Mouse (Mus musculus) kidney, embryonic 14.5 days (tissue): Measurements from ENCODE around the gene Sergef. TPM values are rescaled to one million over a fixed set of nuclear protein-coding genes. Genes with fewer than 3 reads are reported as not detected.

Experiments
- ATAC-seq: fragments of 200-750 bp; cut with Nextera tagmentation; 2 replicates; pipeline ENCODE4 v1.8.0; 2017; ENCODE audit warnings: moderate number of reproducible peaks, mild to moderate bottlenecking, moderate TSS enrichment, moderate library complexity; ENCODE audit not compliant: low FRiP score, low TSS enrichment
- H3K27ac ChIP-seq: fragments of 300-500 bp; sonication (generic); 2 replicates; pipeline ENCODE4 v1.5.1; 2014; ENCODE audit warnings: low read depth, mild to moderate bottlenecking, low read length, moderate library complexity, mixed read lengths
- H3K27me3 ChIP-seq: fragments of 300-500 bp; sonication (generic); 2 replicates; pipeline ENCODE4 v1.6.1; 2014; ENCODE audit warnings: mild to moderate bottlenecking, low read length; ENCODE audit not compliant: control insufficient read depth, insufficient read depth
- H3K36me3 ChIP-seq: fragments of 300-500 bp; sonication (generic); 2 replicates; pipeline ENCODE4 v1.6.1; 2014; ENCODE audit warnings: low read length, mixed read lengths; ENCODE audit not compliant: control insufficient read depth, insufficient read depth
- H3K4me1 ChIP-seq: fragments of 300-500 bp; sonication (generic); 2 replicates; pipeline ENCODE4 v1.6.1; 2014; ENCODE audit warnings: low read length, mixed read lengths; ENCODE audit not compliant: control insufficient read depth, insufficient read depth
- H3K4me2 ChIP-seq: fragments of 300-500 bp; sonication (generic); replicated peaks from 2 replicates; pipeline ENCODE4 v1.6.1; 2014; ENCODE audit warnings: low read depth, mild to moderate bottlenecking, low read length
- H3K4me3 ChIP-seq: fragments of 300-500 bp; sonication (generic); 2 replicates; pipeline ENCODE4 v1.5.1; 2014; ENCODE audit warnings: mild to moderate bottlenecking, low read length
- H3K9ac ChIP-seq: fragments of 300-500 bp; sonication (generic); 2 replicates; pipeline ENCODE4 v1.6.1; 2014; ENCODE audit warnings: low read depth, mild to moderate bottlenecking, low read length, moderate library complexity
- H3K9me3 ChIP-seq: fragments of 300-500 bp; sonication (generic); 2 replicates; pipeline ENCODE4 v1.6.1; 2016; ENCODE audit warnings: low read length; ENCODE audit not compliant: control insufficient read depth
- WGBS: fragments of 180-500 bp; shearing (Covaris S2); extraction: QIAGEN DNeasy Blood & Tissue Kit; methylation state at CpG from one replicate; pipeline ENCODE4 v1.1.7; 2014; 5-methylcytosine and 5-hydroxymethylcytosine counted together
- polyA plus RNA-seq: library from polyadenylated mRNA; unstranded; fragments of >200 nt; fragmentation: Nextera tagmentation; extraction: Ambion mirVana; gene quantifications from 2 replicates; pipeline ENCODE4 v1.2.1, GENCODE M21; 2014

Sergef gene
- polyA plus RNA-seq, 1 experiment from 2014 or later = 15.7 TPM

DNA sequence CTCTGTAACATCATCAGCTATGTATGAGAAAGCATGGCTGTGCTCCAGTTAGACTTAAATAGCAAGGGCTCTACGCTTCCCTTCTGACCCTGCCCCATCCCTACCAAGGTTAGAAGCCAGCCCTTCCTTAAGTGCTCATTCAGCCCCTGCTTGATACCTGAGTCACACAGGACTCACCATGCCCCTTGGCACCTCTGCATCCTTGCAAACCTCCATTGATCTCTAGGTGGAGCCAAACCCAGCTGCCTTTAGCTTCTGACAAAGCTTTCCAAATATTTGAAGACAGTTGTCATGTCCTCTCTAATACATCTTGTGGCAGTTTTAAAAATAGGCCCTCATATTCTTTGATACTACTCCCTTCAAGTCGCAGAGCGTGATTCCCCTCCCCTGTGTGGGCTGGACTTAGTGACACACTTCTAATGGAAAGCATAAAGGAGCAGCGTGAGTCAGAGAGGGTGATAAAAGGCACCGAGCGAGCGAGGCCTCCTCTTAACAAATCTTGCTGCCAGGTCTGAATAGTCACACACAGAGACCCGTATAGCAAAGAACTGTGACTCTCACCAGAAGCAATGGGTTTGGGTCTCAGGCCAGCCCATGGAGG lies 11.1 kb downstream of the Sergef start:
- no peak overlapping the region for H3K27ac ChIP-seq
- no peaks in the 10 kb centered on the region for H3K27me3 ChIP-seq
- H3K9ac ChIP-seq = no peak overlapping the region
- no peaks in the 10 kb centered on the region for H3K9me3 ChIP-seq
- ATAC-seq = no peak
- H3K4me3 ChIP-seq = no peak overlapping the region
- H3K4me2 ChIP-seq = no peak overlapping the region
- no peaks in the 10 kb centered on the region for H3K4me1 ChIP-seq
- WGBS = 68% methylated on average over 8 of the region's 8 CpGs
- no peaks in the 10 kb centered on the region for H3K36me3 ChIP-seq

DNA sequence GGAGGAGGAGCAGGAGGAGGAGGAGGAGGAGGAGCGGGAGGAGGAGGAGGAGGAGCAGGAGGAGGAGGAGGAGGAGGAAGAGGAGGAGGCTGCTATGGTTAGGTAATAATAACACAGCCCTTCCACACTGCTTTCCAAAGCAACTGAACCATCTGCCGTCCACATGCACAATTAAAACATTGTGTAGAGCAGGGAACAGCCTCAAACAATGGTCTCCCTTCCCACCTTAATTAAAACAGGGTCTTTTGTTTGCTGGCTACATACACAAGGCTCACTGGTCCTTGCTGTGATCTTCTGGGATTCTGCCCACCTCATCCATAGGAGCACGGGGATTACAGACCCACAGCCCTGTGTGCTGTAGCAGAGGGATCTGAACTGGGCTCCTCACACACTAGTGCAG lies 15.6 kb downstream of the Sergef start:
- no peak overlapping the region for H3K9ac ChIP-seq
- no peaks in the 10 kb centered on the region for H3K27me3 ChIP-seq
- WGBS = 79% methylated on average over 2 of the region's 3 CpGs
- peaks cover 1% of the 10 kb centered on the region; the same call in 1 of the 2 replicates for H3K36me3 ChIP-seq
- no peak overlapping the region for H3K4me3 ChIP-seq
- no peaks in the 10 kb centered on the region for H3K4me1 ChIP-seq
- no peak for ATAC-seq
- no peak overlapping the region for H3K4me2 ChIP-seq
- H3K27ac ChIP-seq = no peak overlapping the region
- H3K9me3 ChIP-seq = no peaks in the 10 kb centered on the region

DNA sequence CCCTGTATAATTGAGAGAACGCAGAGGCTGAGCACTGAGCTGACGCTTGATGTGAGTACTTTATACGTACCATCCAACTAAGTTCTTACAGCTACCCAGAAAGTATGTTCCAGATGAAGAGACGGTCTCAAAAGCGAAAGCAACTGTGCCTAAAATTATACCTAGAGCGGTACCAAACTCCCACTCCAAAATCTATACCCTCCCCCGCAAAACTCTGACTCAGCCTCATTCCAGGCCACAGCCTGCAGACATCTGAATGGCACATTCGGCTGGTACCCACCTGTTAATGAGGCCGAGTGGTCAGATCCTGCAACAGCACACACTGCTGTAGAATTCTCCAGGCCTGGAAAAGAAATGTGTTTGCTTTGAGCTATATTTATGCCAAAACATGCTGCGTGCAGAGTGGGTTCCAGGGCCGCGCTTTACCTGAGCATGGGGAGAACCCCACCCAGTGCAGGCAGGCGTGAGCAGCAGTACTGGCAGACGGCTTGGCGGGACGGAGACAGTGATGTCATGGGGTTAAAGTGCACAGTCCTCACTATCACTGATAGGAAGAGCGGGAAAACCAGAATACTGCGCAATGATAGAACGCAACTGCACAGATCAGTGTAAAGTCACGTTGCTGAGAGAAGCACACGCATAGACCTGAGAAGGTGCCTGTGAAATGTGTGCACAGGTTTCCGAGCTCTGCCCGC lies 21.0 kb downstream of the Sergef start:
- Histone ChIP-seq H3K27ac (no peak overlapping the region), H3K9ac (no peak overlapping the region), H3K4me3 (no peak overlapping the region), H3K36me3 (peaks cover 3% of the 10 kb centered on the region; the same call in 1 of the 2 replicates), H3K27me3 (no peaks in the 10 kb centered on the region), H3K4me2 (no peak overlapping the region), H3K4me1 (peaks cover 5% of the 10 kb centered on the region; the same call in 1 of the 2 replicates), H3K9me3 (no peaks in the 10 kb centered on the region)
- 90% methylated on average over 23 of the region's 23 CpGs for WGBS
- no peak for ATAC-seq

DNA sequence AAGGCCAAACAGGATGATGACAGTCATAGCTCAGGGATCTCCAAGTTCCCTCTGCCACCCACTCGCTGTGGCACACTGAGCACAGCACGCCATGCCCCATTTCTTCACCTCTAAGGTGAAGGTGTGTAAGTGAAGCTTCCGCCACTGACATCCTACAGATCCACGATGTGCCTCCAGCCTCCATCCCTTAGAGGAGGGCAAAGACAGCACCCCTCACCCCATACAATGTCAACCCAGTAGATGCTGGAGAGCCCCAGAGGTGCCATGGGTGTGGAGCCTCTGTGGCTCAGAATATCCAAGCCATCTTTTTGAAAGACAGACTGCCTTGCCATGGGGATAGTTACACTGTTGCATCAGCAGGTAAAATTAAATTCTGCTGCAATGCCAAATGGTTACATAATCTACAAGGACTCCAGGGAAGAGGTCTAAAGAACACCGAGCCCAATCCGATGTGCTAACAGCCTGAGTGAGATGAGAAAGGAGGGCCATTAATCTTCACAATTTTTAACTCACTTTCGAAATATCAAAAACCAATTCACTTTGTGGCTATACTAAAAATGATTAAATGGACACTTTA lies 23.1 kb downstream of the Sergef start:
- no peak overlapping the region for H3K4me3 ChIP-seq
- no peak overlapping the region for H3K27ac ChIP-seq
- peaks cover 10% of the 10 kb centered on the region; the same call in 1 of the 2 replicates for H3K4me1 ChIP-seq
- H3K9ac ChIP-seq = no peak overlapping the region
- no peak for ATAC-seq
- H3K36me3 ChIP-seq = peaks cover 3% of the 10 kb centered on the region; the same call in 1 of the 2 replicates
- no peak overlapping the region for H3K4me2 ChIP-seq
- no peaks in the 10 kb centered on the region for H3K27me3 ChIP-seq
- H3K9me3 ChIP-seq = no peaks in the 10 kb centered on the region
- WGBS = 93% methylated on average over 7 of the region's 7 CpGs

- no peaks in the 10 kb centered on the region for H3K27me3 ChIP-seq
- peaks cover 10% of the 10 kb centered on the region; the same call in 1 of the 2 replicates for H3K4me1 ChIP-seq
- no peaks in the 10 kb centered on the region for H3K9me3 ChIP-seq
- H3K4me2 ChIP-seq = no peak overlapping the region
- H3K27ac ChIP-seq = no peak overlapping the region
- H3K9ac ChIP-seq = no peak overlapping the region
- peaks cover 3% of the 10 kb centered on the region; the same call in 1 of the 2 replicates for H3K36me3 ChIP-seq
- 44% methylated on average over 5 of the region's 5 CpGs for WGBS
- no peak overlapping the region for H3K4me3 ChIP-seq
- ATAC-seq = no peak
These were observed 24.2 kb downstream of the Sergef start for GRCm38 (mm10) chr7:46615256-46615977.

GRCm38 (mm10) chr7:46614263-46614662 lies 25.3 kb downstream of the Sergef start:
- ATAC-seq = no peak
- WGBS = 91% methylated on average over 12 of the region's 12 CpGs
- Histone ChIP-seq H3K27me3 (no peaks in the 10 kb centered on the region), H3K4me3 (no peak overlapping the region), H3K36me3 (peaks cover 3% of the 10 kb centered on the region; the same call in 1 of the 2 replicates), H3K9ac (no peak overlapping the region), H3K27ac (no peak overlapping the region), H3K4me2 (no peak overlapping the region), H3K4me1 (peaks cover 10% of the 10 kb centered on the region; the same call in 1 of the 2 replicates), H3K9me3 (no peaks in the 10 kb centered on the region)

GRCm38 (mm10) chr7:46613091-46613490 lies 26.5 kb downstream of the Sergef start:
- Histone ChIP-seq H3K9ac (no peak overlapping the region), H3K36me3 (no peaks in the 10 kb centered on the region), H3K4me3 (no peak overlapping the region), H3K4me1 (peaks cover 10% of the 10 kb centered on the region; the same call in 1 of the 2 replicates), H3K9me3 (no peaks in the 10 kb centered on the region), H3K4me2 (no peak overlapping the region), H3K27ac (no peak overlapping the region), H3K27me3 (no peaks in the 10 kb centered on the region)
- peak; percentile 45; the same call in 1 of the 2 replicates for ATAC-seq
- WGBS = 36% methylated on average over 10 of the region's 10 CpGs

DNA sequence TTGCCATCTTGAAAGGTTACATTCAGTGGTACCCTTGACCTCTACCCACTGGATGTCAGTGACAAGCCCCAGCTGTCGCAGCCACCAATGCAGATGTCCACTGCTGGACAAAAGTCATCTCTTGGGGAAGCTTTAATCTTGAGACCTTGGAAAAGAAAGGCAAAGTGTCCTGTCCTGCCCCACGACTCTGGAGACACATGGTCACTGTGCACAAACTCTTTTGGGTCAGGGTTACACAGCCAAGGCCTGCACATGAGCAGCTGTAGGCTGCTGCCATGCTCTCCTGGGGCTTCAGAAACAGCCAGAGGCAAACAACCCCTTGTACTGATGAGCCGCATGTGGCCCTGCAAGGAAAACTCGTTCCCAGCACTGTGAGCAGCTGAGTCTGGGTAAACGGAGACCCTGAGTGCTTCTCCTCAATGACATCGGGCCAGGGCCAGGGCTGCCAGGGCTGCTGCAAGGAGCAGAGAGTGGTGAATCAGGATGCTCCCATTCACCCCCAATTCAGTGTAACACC lies 27.1 kb downstream of the Sergef start:
- Histone ChIP-seq H3K27me3 (no peaks in the 10 kb centered on the region), H3K4me3 (no peak overlapping the region), H3K36me3 (no peaks in the 10 kb centered on the region), H3K27ac (no peak overlapping the region), H3K4me2 (no peak overlapping the region), H3K9ac (no peak overlapping the region), H3K9me3 (no peaks in the 10 kb centered on the region), H3K4me1 (peaks cover 10% of the 10 kb centered on the region; the same call in 1 of the 2 replicates)
- no peak for ATAC-seq
- WGBS = 54% methylated on average over 6 of the region's 6 CpGs
